Mouse (Mus musculus) cerebellum, adult 2 months (tissue): ENCODE data around the gene Ces1c.

ENCODE experiments used
- CTCF ChIP-seq: fragments of 200-500 bp; IDR thresholded peaks from 2 replicates; pipeline ENCODE4 v1.5.1; 2011; ENCODE audit warnings: low read depth, mild to moderate bottlenecking, control low read depth, low read length, moderate library complexity, borderline replicate concordance; ENCODE audit not compliant: insufficient read depth
- POLR2A ChIP-seq: fragments of 200-500 bp; IDR thresholded peaks from 2 replicates; pipeline ENCODE4 v1.6.1; 2011; ENCODE audit warnings: low read length, control low read depth, borderline replicate concordance; ENCODE audit not compliant: insufficient read depth

GRCm38 (mm10) chr8:93075251-93075650 lies 55.8 kb downstream of the Ces1c start:
- TF ChIP-seq CTCF (no peak), POLR2A (no peak)
